Mouse (Mus musculus): ENCODE measurements around the gene Nr1i2. TPM values are rescaled to one million over a fixed set of nuclear protein-coding genes. Genes with fewer than 3 reads are reported as not detected.

Gene Nr1i2
- polyA plus RNA-seq, 1 experiment from 2014 or later = 4.8 TPM

DNA sequence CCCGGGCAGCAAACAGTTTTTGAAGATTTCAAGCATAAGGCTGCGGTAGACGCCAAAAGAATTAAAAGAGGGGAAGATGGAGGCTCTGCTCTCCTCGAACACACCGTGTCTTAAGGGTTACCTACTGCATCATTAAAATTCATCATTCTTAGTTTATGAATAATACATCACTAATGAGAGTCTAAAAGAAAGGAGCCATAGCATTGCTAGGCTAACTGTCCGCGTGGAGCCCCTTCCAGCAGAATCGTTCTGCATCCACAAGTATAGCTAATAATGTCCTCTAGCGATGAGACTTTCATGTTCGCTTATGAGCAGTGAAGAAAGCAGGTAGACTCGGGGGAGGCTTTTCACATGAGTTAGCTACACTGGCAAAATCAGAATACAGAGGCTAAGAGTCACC is 13.6 kb upstream of the Nr1i2 start:
- 78% methylated on average over 11 of the region's 11 CpGs for WGBS (ENCODE audit: insufficient replicate concordance)

DNA sequence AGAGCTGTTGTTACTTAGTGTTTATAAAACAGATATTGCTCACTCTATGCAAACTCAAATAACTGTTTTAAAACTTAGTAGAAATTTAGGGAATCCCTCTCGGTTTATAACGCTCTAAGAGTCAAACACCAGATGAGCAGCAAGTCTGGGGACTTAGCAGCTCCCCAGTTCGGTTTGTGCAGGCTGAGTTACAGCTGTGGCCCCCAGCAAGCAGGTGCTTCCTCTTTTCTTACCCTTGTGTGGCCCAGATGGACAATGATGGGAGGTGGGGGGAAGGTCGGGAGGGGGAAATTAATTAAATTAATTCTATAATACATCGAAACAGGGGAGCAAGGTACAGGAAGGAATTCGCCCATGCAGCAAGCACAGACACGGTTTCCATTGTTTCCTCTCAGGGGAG is 13.0 kb upstream of the Nr1i2 start:
- 33% methylated on average over 7 of the region's 7 CpGs for WGBS (ENCODE audit: insufficient replicate concordance)
- no peaks in the 10 kb centered on the region for H3K4me1 ChIP-seq (replicated peaks)
- no peak overlapping the region for H3K27ac ChIP-seq (replicated peaks)
- H3K9ac ChIP-seq = no peak overlapping the region
- ATAC-seq (ENCODE audit: insufficient read depth) = no peak
- no peak overlapping the region for H3K4me2 ChIP-seq
- 0 out of 2 replicates have a peak, but pooled peaks cover 4% of the 10 kb centered on the region for H3K27me3 ChIP-seq
- H3K9me3 ChIP-seq (replicated peaks) = no peaks in the 10 kb centered on the region
- no peak overlapping the region for H3K4me3 ChIP-seq (replicated peaks)
- no peaks in the 10 kb centered on the region for H3K36me3 ChIP-seq (replicated peaks)

More for the DNA sequence above, 13.6 kb upstream of the Nr1i2 start:
- no peaks in the 10 kb centered on the region for H3K36me3 ChIP-seq (replicated peaks)
- H3K4me2 ChIP-seq = no peak overlapping the region
- H3K9ac ChIP-seq = no peak overlapping the region
- ATAC-seq (ENCODE audit: insufficient read depth) = no peak
- H3K27ac ChIP-seq (replicated peaks) = no peak overlapping the region
- no peaks in the 10 kb centered on the region for H3K4me1 ChIP-seq (replicated peaks)
- no peaks in the 10 kb centered on the region for H3K9me3 ChIP-seq (replicated peaks)
- no peak overlapping the region for H3K4me3 ChIP-seq (replicated peaks)
- H3K27me3 ChIP-seq = 0 out of 2 replicates have a peak, but pooled peaks cover 4% of the 10 kb centered on the region

DNA sequence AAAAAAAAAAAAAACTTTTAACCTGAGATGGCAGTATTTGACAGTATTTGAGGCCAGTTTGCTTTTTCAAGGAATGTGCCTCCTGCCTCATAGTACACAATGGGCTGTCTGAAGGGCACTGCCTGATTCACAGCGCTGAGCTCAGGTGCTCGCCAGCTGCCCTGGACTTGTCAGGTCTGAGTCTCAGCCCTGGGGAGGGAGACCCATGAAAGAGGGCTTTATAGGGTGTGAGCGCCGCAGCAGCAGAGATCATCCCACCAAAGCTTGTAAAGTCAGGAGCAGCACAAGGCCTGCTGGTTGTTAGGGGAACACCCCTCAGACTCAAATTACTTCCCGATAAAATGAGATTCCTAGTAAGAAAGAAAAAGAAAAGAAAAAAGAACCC is 12.6 kb upstream of the Nr1i2 start:
- no peak overlapping the region for H3K4me3 ChIP-seq (replicated peaks)
- 59% methylated on average over 5 of the region's 5 CpGs for WGBS (ENCODE audit: insufficient replicate concordance)
- no peak for ATAC-seq (ENCODE audit: insufficient read depth)

DNA sequence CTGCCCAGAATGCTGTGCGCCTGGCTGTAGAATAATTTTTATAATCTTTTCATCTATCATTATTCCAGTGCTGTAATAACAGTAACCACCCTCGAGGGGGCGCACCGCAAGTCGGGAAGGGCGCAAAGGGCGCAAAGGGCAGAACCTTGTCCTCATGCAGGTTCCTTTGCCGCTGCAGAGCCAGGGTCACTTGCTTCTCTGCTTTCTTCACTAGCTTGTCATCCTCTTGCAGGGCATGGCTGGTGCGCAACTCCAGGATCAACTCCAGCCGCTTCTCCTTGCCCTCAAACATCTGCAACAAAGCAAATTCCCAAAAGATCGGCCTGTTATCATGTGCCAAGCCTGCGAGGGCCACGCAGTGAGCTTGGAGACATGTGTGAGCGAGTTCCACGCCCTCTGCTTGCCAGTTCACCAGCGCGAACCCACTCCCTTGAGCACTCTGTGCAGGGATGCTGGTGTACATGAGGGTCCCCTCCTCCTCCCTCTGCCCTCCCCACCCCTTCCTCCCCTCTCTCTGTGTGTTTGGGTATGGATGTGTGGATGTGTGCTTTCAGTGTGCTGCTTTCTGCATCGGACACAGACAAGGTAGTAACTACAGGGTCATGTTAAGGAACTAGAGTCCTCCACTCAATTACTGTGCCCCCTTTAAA is 12.1 kb upstream of the Nr1i2 start:
- H3K36me3 ChIP-seq (replicated peaks) = no peaks in the 10 kb centered on the region
- no peaks in the 10 kb centered on the region for H3K4me1 ChIP-seq (replicated peaks)
- ATAC-seq (ENCODE audit: insufficient read depth) = no peak
- H3K9me3 ChIP-seq (replicated peaks) = no peaks in the 10 kb centered on the region
- 45% methylated on average over 18 of the region's 18 CpGs for WGBS (ENCODE audit: insufficient replicate concordance)
- no peak overlapping the region for H3K4me3 ChIP-seq (replicated peaks)
- H3K27me3 ChIP-seq = 0 out of 2 replicates have a peak, but pooled peaks cover 4% of the 10 kb centered on the region
- H3K27ac ChIP-seq (replicated peaks) = no peak overlapping the region
- no peak overlapping the region for H3K4me2 ChIP-seq
- H3K9ac ChIP-seq = no peak overlapping the region

More for the DNA sequence above, 12.6 kb upstream of the Nr1i2 start:
- no peaks in the 10 kb centered on the region for H3K9me3 ChIP-seq (replicated peaks)
- H3K9ac ChIP-seq = no peak overlapping the region
- no peak overlapping the region for H3K4me2 ChIP-seq
- no peak overlapping the region for H3K27ac ChIP-seq (replicated peaks)
- 0 out of 2 replicates have a peak, but pooled peaks cover 4% of the 10 kb centered on the region for H3K27me3 ChIP-seq
- H3K4me1 ChIP-seq (replicated peaks) = no peaks in the 10 kb centered on the region
- H3K36me3 ChIP-seq (replicated peaks) = no peaks in the 10 kb centered on the region

DNA sequence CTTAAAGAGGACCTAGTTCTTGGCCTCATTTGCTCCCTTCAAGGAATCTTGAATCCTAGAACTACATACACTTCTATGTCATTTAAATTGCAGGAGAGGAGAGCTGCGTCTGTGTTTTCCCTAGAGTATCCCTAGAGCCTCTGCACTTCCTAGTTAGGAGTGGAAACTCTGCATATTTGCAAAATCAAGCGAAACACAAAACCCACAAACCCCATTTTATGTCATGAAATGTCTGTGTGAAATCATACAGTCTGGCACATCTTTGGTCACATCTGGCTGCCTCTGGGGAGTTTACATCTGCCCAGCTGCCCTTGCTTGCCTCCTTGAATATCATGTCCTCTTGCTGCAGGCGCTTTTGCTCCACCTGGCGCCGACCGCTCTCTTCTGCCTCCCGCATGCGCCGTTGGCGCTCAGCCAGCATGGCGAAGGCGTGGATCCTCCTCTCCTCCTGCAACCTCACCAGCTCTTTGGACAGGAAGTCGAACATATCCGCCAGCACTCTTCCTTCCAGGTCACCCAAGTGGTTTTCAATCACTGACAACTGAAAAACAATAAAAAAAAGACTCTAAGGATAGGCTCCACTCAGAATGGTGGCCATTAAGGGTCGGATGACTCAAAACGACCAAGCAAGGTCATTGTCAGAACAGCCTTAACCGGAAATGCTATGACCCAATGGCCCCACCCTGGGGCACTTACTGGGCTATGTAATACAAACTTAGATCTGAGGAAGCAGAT is 10.0 kb upstream of the Nr1i2 start:
- ATAC-seq (ENCODE audit: insufficient read depth) = no peak
- Histone ChIP-seq H3K36me3 (replicated peaks) (no peaks in the 10 kb centered on the region), H3K27ac (replicated peaks) (no peak overlapping the region), H3K9ac (no peak overlapping the region), H3K4me2 (no peak overlapping the region), H3K9me3 (replicated peaks) (no peaks in the 10 kb centered on the region), H3K27me3 (0 out of 2 replicates have a peak, but pooled peaks cover 4% of the 10 kb centered on the region), H3K4me1 (replicated peaks) (no peaks in the 10 kb centered on the region), H3K4me3 (replicated peaks) (no peak overlapping the region)
- 62% methylated on average over 17 of the region's 17 CpGs for whole genome bisulfite sequencing (ENCODE audit: insufficient replicate concordance)

DNA sequence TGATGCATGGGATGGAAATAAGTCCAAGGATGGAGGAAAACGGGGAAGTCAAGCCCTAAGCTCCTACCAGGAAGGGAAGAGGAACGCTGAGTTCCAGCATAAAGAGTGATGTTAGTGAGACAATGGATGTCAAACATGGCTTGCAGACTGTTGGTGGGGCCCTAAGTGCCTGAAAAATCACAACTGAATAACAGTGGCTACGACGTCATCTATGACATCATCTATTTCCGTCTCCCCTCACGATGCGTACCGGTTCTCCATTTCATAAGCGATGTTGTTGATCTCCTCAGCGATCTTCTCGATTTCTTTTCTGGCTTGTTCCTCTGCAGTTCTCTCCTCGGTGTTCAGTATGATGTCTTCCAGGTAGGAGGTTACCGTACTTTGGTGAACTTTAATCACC is 7.7 kb upstream of the Nr1i2 start:
- WGBS (ENCODE audit: insufficient replicate concordance) = 73% methylated on average over 13 of the region's 13 CpGs
- Histone ChIP-seq H3K4me2 (no peak overlapping the region), H3K27me3 (0 out of 2 replicates have a peak, but pooled peaks cover 3% of the 10 kb centered on the region), H3K27ac (replicated peaks) (no peak overlapping the region), H3K36me3 (replicated peaks) (no peaks in the 10 kb centered on the region), H3K4me1 (replicated peaks) (no peaks in the 10 kb centered on the region), H3K9ac (no peak overlapping the region), H3K4me3 (replicated peaks) (no peak overlapping the region), H3K9me3 (replicated peaks) (no peaks in the 10 kb centered on the region)
- no peak for ATAC-seq (ENCODE audit: insufficient read depth)

DNA sequence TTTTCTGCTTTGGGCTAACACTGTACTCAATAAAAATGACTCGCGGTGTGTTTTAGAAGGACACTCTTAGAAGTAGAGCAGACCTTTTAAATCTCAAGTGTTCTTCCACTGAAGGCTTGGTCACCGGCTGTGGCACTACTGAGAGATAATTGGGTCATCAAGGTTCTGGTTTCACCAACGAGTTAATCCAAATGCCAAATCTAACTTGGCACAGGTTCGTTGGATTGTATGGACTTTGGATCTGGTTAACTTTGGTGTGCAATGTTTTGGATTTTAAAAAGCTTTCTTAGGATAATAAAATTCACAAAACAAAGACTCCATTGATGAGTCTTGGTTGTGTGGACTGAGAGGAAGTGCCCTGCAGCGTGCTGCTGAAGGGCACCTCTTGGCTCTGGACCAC is 3.8 kb upstream of the Nr1i2 start:
- Histone ChIP-seq H3K4me1 (replicated peaks) (0 out of 2 replicates have a peak, but pooled peaks cover 7% of the 10 kb centered on the region), H3K4me2 (no peak overlapping the region), H3K9ac (no peak overlapping the region), H3K9me3 (replicated peaks) (no peaks in the 10 kb centered on the region), H3K4me3 (replicated peaks) (no peak overlapping the region), H3K36me3 (replicated peaks) (no peaks in the 10 kb centered on the region), H3K27me3 (no peaks in the 10 kb centered on the region), H3K27ac (replicated peaks) (no peak overlapping the region)
- ATAC-seq (ENCODE audit: insufficient read depth) = no peak
- 71% methylated on average over 6 of the region's 6 CpGs for WGBS (ENCODE audit: insufficient replicate concordance)

DNA sequence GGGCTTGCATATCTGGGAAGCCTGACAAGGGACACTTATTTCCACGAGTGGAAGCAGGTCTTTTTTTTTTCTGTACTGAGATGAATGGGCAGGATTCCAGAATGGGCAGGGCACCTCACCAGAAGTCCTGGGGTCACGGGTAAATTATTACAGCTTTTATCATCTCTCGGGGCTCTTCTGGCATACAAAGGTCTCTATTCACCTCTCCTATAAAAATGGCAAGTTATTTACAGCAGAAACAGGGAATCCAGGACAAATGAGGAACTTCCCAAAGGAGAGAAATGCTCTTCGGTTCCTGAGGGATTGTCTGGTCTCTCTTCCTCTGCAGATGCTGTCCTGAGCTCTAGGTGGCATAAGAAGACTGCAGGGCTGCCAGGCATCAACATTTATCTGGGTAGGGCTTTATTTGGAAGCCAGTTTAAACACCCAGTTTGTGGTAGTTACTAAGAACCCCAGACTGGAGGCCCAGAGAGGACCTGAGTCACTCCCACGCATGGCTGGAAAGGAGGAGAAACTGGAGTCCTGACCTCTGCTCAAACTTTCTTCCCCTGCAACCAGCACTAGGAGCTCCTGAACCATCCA is 816 bp upstream of the Nr1i2 start:
- WGBS (ENCODE audit: insufficient replicate concordance) = 31% methylated on average over 5 of the region's 5 CpGs
- H3K27me3 ChIP-seq = no peaks in the 10 kb centered on the region
- ATAC-seq (ENCODE audit: insufficient read depth) = no peak
- no peak overlapping the region for H3K9ac ChIP-seq
- H3K4me1 ChIP-seq (replicated peaks) = 0 out of 2 replicates have a peak, but pooled peaks cover 7% of the 10 kb centered on the region
- no peaks in the 10 kb centered on the region for H3K36me3 ChIP-seq (replicated peaks)
- H3K4me2 ChIP-seq = no peak overlapping the region
- peak overlapping the region; percentile 38; the same call in 1 of the 2 replicates for H3K27ac ChIP-seq (replicated peaks)
- no peak overlapping the region for H3K4me3 ChIP-seq (replicated peaks)
- H3K9me3 ChIP-seq (replicated peaks) = no peaks in the 10 kb centered on the region

DNA sequence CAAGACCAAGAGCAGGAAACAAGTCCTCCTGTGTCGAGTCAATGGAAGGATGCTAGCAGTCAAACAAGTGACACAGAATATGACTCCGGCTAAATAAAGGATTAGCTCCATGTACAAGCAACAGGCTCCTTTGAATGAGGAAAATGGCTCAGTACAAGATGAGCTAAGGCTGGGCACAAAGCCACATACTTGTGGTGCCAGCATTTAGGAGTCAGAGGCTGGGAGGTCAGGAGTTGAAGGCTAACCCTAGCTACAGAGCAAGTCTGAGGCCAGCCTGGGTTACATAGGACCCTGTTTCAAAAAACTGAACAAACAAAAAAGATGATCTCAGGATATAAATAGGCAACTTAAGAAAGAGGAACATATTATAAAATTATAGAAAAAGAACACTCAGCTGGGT is 4.5 kb downstream of the Nr1i2 start:
- no peaks in the 10 kb centered on the region for H3K9me3 ChIP-seq (replicated peaks)
- no peak overlapping the region for H3K27ac ChIP-seq (replicated peaks)
- H3K4me3 ChIP-seq (replicated peaks) = no peak overlapping the region
- H3K4me1 ChIP-seq (replicated peaks) = peaks cover 6% of the 10 kb centered on the region; the same call in 1 of the 2 replicates
- no peaks in the 10 kb centered on the region for H3K36me3 ChIP-seq (replicated peaks)
- WGBS (ENCODE audit: insufficient replicate concordance) = 43% methylated on average over 2 of the region's 2 CpGs
- ATAC-seq (ENCODE audit: insufficient read depth) = no peak
- no peak overlapping the region for H3K9ac ChIP-seq
- no peaks in the 10 kb centered on the region for H3K27me3 ChIP-seq
- no peak overlapping the region for H3K4me2 ChIP-seq

DNA sequence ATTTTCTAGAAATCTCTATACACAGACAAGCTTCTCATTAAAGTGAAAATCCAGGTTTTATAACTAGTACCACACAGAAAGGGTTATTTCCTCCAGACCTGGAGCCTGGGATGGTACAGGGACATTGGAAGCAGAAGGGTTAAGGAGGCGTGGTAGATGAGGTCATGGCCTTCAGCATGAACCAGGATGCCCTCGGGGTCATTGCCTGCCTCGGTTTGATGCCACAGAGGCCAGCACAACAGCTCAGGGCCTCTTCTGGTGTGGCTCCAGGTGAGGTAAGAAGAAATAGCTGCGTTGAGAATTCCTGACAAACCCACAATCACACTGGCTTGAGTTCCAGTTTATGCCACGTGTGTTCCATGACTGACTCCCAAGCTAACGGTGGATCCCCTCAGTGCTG is 5.8 kb downstream of the Nr1i2 start:
- Histone ChIP-seq H3K9me3 (replicated peaks) (no peaks in the 10 kb centered on the region), H3K4me1 (replicated peaks) (peaks cover 7% of the 10 kb centered on the region; the same call in 1 of the 2 replicates), H3K36me3 (replicated peaks) (no peaks in the 10 kb centered on the region), H3K4me2 (0 out of 2 replicates have a peak overlapping the region, but pooled peaks have one; percentile 4), H3K9ac (no peak overlapping the region), H3K4me3 (replicated peaks) (no peak overlapping the region), H3K27me3 (no peaks in the 10 kb centered on the region), H3K27ac (replicated peaks) (0 out of 2 replicates have a peak overlapping the region, but pooled peaks have one; percentile 76)
- ATAC-seq (ENCODE audit: insufficient read depth) = no peak
- WGBS (ENCODE audit: insufficient replicate concordance) = 24% methylated on average over 6 of the region's 6 CpGs

DNA sequence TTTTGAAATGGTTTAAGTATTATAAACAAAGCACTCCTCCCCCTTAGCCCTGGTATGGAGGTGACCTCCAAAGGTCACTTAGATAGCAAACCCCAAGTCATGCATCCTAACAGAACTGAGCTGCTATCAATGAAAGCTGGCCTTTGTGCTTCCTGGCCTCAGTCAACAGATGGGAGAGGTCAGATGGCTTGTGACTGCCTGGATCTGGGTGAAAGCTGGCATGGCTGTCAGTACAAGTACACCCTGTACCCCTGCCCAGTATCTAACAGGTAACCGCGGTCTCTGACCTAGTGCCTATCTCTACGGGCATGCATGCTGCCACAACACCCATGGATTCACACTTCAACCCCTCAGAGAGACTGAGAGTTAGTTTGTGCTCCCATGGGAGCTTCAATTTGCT is 6.9 kb downstream of the Nr1i2 start:
- ATAC-seq (ENCODE audit: insufficient read depth) = peak; percentile 75
- Histone ChIP-seq H3K9ac (no peak overlapping the region), H3K27ac (replicated peaks) (peak overlapping the region; percentile 76), H3K4me1 (replicated peaks) (peaks cover 7% of the 10 kb centered on the region; the same call in 1 of the 2 replicates), H3K36me3 (replicated peaks) (no peaks in the 10 kb centered on the region), H3K9me3 (replicated peaks) (no peaks in the 10 kb centered on the region), H3K27me3 (no peaks in the 10 kb centered on the region), H3K4me2 (peak overlapping the region; percentile 21; the same call in 1 of the 2 replicates), H3K4me3 (replicated peaks) (no peak overlapping the region)
- 46% methylated on average over 3 of the region's 3 CpGs for WGBS (ENCODE audit: insufficient replicate concordance)

Measured in liver, embryonic 15.5 days (tissue).